Mouse (Mus musculus) inflammation-experienced regulatory T-cells, adult 6 months (primary cell): ENCODE data around the gene Apobr. TPM values are rescaled to one million over a fixed set of nuclear protein-coding genes. Genes with fewer than 3 reads are reported as not detected.

Experiments
- ATAC-seq: one replicate; pipeline ENCODE4 v1.8.0; 2017
- polyA plus RNA-seq, 3 experiments: library from polyadenylated mRNA; unstranded; fragments of 100-300 nt; shearing (Covaris generic); gene quantifications; one replicate each; pipeline ENCODE4 v1.2.1; 2017

The Apobr gene
- polyA plus RNA-seq = 1 to 10 TPM in 1 of 3 experiments, under 1 TPM in 1, not detected in 1; 0.23 to 2.3 TPM

DNA sequence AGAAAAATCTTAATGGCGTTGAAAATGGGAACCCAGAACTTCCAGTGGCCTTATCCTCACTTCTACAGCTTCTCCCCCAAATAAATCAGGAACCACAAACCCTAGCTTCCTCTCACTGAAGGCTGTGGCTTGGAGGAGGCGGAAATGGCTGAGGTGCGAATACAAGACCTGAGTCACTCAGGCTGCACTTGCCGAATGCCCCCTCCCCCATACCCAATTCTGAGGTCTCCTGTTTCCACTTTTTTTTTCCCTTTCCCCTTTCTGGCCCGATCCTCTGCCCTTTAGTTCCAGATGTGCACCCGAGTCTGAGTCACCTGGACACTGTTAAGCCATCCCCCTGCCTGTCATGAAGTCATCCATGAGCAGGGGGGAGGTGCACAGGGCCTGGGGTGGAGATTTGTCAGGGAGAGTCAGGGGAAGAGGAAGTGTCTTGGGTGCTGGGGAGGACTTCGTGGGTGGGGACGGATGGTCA, at the start of gene Apobr:
Apobr (plus strand) TSS at position 437 of the 472 bp plus-strand sequence.
- ATAC-seq = peak; percentile 56

DNA sequence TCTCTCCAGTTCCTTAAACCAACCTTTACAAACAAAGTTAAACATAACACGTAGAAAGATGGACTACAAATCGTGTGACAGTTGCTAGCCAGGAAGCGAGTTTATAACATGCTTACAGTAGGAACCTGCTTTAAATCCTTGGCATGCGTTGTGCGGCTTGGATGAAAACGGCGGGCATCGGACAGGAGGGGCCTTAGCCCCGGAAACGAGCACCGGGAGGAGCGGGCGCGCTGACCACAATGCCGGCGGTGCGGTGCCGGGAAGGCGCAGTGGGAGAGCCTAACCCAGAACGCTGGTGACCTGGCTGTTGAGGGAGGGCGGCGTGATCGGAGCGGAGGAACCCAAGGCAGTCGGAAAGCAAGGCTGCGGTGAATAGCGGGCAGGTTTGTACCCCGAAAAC, 49.0 kb upstream of the Apobr start:
- no peak for ATAC-seq

DNA sequence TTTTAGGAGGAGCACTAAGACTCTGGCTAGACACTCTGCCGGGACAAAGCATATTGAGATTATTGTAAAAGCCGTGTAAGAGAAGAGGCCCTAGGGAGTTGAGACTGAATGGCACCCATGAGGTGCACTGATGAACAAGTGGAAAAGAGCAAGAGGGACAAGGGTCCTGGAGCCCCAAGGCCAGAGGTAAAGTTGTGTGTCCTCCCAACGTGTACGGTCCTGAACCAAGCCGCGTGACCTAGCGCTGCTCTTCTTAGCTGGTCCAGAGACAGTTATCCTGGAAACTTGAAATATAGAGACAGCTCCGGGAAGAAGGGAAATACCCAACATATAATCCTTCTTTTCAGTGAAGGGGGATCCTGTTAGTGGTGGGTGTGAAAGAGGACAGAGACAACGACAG, 48.3 kb upstream of the Apobr start:
- no peak for ATAC-seq

DNA sequence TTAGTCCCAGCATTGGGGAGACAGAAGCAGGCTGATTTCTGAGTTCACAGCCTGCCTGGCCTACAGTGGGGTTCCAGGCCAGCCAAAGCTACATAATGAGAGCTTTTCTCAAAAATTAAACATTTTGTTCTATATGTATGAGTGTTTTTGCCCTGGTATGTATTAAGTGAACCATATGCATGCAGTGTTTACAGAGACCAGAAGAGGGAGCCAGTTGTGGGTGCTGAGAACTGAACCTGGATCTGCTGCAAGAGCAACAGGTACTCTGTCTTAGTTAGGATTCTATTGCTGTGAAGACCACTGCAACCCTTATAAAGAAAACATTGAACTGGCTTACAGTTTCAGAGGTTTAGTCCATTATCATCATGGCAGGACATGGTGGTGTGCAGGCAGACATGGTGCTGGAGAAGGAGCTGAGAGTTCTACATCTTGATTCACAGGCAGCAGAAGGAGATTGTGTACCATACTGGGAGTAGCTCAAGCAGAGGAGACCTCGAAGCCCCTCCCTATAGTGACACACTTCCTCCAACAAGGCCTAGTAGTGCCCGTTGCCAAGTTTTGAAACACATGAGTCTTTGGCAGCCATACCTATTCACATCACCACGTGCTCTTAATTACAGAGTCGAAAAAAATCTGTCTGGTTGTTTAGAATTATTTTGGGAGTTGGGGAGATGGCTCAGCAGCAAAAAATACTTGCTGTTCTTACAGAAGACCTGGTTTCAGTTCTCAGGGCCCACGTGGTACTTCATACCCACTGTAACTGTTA, 46.7 kb upstream of the Apobr start:
- ATAC-seq = no peak

DNA sequence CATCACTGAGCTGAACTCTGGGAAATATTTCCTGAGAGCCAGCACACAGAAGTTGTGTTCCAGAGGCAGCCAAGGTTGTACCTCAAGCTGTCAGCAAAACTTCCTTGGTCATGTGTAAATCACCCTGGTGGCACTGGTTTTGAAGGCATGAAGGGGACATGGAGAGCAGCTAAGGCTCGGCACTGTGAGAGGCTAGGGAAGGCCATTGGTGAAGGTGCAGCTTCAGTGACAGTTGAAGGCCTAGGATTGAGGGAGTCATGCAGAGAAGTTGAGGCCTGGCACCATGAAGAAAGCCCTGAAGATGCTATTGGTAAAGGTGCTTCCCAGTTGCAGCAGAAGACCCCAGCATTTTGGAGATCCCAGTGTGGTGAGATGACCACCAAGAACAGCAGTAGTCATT, 43.1 kb upstream of the Apobr start:
- no peak for ATAC-seq

DNA sequence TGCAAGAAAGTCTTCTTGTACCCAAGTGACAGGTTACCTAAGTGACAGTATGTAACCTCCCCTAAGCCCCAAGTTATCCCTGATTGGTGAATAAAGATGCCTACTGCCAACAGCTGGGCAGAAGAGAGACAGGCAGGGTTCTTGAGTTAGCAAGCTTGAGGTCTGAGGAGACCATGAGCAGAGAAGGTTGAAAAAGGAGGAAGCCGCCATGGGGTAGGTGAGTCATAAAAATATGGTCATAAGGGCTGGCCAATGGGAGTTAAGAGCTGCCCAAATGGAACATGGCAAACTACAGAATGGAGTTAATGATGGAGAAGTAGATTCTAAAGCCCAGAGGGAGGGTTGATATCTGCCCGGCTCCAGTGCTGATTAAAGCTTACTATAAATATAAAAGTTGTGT, 39.1 kb upstream of the Apobr start:
- ATAC-seq = no peak

DNA sequence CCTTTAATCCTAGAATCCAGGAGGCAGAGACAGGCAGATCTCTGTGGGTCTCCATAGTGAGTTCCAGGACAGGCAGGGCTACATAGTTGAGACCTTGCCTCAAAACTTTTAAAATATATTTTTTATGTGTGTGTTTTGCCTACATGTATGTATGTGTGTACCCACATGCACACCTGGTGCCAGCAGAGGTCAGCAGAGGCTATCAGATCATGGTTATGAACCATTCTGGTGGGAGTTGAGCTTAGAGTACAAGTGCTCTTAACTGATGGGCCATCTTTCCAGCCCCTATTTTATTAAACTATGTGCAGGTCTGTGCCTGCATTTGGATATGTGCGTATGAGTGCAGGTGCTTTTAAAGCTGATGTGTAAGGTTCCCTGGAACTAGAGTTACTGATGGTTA, 29.9 kb upstream of the Apobr start:
- no peak for ATAC-seq

DNA sequence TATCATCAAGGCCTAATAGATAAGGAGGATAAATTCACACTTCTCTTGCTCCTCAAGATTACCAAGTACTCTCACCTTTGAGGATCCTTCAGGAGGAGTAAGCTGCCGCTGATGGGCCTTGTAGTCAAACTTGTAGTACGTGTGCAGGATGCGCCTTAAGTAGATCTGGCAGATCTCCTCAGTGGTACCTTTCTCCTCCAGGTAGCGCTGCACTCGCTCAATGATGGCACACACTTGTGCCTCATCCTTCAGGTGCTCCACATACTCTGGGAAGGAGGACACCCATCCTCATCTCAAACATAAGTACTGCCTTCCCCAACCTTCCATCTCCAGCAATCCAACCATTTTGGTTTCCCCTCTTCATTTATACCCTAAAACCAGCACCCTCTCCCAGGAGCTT, 28.1 kb upstream of the Apobr start:
- no peak for ATAC-seq

DNA sequence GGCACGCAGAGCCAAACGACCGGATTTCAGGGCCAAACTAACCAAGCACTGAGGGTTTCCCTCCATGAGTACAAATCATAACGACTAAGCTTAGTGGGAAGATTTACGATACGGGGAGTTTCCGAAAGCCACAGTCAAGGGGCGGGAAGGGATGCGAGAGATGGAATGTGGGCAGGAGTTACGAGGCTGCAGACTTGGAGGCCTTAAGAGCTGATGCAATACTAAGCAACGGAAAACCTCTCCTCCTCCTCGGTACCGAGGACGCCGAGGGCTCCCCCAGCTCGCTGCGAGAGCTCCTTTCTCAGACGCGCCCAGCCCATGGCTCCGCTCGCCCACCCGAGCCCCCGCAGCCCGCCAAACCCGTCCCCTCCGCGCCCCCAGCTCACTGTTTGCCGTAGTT, 19.0 kb upstream of the Apobr start:
- no peak for ATAC-seq

DNA sequence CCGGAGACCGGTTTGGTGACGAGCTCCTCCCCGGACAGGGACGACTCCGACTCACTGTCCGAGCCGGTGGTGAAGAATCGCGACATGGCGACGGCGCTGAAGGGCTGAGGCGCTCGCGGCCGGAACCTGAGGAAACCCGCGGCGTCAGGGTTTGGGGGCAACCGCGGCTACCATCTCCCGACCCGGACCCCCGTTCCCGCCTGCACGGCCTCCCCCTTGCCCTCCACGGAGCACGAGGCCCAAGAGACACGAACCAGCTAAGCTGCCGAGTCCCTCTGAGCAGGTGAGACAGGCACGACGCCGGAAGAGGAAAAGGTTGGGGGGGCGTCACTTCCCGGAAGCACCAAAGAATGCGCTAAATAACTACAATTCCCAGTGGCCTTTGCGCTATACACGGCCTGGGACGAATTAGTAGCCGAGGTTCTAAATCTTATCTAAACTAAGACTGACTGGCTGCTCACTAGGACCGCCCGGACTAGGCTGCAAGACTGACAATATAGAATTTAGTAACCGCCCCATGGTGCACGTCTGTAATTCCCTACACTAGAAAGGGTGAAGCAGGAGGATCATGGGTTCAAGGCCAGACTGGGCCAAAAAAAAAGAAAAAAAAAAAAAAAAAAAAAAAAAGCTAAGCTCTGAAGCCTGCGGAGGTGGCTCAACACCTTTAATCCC, 18.5 kb upstream of the Apobr start, which contains the start of gene Eif3c:
Eif3c (minus strand) TSS at position 318 of the 672 bp plus-strand sequence.
- peak; percentile 97 for ATAC-seq

DNA sequence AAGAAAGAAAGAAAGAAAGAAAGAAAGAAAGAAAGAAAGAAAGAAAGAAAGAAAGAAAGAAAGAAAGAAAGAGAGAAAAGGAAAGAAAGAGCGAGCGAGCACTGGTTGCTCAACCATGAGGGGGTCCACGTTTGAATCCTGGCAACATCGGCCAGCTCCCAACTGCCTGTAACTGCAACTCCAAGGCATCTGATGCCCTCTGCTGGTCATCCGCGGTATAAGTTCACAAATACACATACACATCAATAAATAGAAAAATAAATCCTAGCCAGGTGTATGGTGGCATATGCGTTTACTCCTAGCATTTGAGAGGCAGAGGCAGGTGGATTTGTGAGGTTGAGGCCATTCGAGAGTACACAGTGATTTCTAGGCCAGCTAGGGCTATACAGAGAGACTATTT, 7.8 kb upstream of the Apobr start:
- ATAC-seq = no peak

DNA sequence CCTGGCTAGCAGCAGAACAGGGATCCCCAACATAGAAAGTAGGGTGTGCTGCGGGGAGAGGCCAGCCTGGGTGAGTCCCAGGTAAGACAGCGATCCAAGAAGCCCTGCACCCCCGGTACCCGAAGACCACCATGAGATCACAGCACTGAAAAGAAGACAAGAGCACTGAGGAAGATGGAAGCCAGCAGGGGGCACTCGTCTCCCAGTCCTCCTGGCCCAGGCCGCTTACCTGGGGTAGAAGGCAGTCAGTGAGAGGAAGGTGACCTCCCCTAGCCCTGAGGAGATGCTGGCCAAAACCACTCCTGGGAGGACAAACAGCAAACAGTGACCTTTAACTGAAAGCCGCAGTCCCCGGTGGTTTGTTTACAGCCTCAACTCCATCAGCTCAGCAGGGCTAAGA, 5.6 kb upstream of the Apobr start:
- ATAC-seq = no peak

DNA sequence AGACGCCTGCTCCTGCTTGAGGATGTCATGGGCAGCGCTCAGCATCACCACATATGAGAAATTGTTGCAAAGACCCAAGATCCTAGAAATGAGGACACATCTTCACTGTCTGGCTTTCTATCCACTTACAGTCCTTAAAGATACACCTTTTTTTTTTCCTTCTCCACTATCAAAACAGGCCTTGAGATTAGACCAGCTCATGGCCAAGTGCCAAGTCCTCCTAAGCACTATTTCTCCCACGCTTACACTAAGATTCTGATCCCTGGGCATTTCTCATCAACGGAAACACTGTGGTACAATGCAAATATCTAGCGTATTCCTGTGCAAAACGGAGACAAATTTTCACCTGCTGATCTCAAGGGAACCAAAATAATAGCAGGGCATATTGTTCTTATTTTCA, 3.1 kb upstream of the Apobr start:
- ATAC-seq = no peak

DNA sequence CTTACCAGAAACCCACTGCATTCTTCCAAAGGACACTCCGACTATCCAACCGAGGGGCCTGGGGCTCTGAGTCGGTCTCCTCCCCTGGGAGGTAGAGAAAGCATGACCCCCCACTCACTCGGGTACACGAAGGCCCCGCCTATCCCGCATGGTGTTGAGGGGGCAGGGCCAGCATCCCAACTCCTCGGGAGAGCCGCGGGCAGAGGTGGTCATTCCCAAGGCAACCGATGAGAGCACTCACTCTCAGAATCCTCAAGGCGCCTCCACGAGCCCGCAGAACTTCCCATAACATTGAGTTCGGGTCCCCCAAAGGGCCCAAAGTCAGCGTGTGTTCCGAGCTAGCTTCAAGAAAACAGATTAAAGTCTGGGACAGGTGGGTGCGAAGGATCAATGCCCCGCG, 2.0 kb upstream of the Apobr start:
- no peak for ATAC-seq

DNA sequence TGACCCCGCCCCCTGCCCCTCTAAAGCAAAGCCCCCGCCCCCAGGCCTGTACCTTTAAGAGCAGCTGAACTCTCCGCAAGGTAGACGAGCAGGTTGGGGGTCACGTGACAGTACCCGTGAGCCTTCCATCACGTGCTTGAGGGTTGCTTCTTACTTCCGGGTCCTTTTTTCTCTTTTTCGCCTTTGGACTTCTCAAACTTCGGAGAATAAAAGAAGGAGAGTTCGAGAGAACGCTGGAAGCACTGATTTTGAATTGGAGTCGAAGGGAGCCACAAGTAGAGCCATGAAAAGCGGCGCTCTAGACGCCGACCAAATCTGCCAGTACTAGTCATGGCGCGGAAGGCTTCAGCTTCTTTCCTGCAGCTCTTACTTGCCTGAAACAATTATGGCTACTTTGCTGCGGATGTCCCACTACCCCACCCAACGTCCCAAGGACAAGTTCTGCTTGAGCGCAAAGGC, 1.5 kb upstream of the Apobr start:
- ATAC-seq = peak; percentile 82

DNA sequence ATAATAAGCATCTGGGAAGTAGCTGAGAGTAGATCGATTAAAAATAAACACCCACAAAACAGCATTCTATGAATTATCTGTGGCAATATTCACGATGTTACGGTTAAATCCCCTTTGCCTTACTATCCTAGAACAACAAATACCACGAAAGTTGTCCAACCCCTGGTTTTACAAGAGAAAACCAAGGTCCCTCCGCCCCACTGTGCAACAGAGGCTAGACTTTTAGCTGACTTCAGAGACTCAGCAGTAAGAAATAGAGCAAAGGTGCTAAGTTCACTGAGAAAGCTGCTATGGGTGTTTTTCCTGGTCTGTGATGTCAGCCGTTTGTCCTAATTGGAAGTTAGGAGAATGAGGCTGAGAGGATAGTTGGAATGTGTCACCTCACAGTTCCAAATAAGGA, 981 bp upstream of the Apobr start:
- ATAC-seq = no peak

DNA sequence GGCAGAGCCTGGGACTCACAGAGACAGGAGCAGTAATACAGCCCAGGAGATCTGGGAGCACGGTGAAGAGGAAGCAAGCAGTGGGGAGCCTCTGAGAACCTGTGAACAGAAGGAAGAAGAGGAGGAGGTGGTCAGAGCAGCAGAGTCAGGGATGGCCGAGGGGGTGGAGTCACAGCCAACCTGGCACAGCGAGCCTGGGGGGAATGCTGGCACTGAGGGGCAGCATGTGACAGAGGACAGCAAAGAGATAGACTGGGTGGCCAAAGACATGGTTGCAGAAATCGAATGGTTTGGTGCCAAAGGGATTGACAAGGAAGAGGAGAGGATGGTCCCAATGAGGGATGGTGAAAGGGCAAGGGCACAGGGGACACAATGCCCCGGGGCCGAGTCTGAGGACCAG, 975 bp downstream of the Apobr start, which contains the start of gene Cln3:
Cln3 (minus strand) TSS at position 101 of the 400 bp plus-strand sequence.
- no peak for ATAC-seq

DNA sequence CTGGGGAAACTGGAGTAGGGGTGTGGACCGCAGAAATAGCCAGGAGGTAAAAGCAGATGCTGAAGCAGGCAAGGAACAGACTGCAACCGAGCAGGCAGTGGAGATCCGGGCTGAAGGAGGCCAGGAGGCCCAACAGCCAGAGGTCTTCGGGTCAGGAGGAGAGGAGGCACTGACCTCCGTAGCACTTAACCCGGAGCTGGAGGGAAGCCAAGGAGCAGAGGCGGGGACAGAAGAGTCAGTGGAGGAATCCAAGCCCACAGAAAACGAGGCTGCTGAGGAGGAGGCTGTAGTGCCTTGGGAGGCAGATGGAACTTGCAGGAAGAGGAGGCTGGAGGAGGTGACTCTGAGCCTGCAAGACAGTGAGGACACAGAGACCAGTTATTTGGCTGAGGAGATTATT, 2.1 kb downstream of the Apobr start:
- ATAC-seq = no peak

DNA sequence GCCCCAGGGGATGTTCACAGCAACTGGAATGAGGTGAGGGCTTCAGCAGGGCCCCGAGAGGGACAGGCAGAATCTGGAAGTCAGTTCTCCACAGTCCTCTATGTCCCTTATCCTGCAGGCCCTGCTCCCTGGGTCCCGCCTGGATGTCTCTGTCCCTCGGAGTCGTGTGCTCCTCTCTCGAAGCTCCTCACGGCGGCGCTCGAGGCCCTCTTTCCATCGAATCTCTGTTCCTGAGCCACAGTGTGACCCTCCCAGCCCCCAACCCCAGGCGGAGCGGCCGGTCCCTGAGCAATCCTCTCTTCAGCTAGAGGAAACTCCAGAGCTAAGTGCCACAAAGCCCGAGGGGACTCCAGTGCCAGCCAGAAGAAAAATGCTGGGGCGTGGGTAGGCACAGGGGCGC, 3.0 kb downstream of the Apobr start:
- no peak for ATAC-seq

DNA sequence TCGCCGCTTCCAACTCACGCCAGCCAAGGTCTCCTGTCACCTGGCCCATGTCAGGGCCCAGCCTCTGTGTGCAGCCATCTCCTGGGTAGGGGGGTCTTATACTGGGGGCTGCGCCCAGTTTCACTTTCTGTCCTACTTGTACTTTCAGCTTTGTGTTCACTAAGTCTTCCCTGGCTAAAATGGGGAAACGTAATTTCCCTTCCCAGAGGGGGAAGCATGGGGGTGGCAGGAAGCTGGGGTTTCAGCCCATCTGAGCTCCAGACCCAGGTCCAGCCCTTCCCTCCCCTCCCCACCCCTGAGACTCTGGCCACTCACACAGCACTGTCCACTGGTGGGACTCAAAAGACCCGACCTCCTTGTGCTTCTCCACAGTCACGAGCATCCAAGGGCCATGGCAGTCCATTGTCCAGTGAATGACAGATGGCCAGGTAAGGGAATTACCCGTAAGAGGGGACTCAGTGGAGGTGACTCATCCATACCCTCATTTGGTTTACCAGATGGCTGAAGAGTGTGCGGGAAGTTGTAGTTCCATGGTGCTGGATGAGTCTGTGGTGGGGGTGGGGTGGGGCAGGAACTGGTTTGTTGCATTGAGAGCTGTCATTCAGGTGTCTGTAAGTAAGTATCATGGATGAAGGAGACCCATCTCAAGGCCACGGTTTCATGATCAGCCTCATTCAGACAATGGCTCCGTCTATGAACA, 10.3 kb downstream of the Apobr start, which contains the start of gene Il27:
Il27 (minus strand) TSS at position 80 of the 700 bp plus-strand sequence.
- ATAC-seq = no peak

DNA sequence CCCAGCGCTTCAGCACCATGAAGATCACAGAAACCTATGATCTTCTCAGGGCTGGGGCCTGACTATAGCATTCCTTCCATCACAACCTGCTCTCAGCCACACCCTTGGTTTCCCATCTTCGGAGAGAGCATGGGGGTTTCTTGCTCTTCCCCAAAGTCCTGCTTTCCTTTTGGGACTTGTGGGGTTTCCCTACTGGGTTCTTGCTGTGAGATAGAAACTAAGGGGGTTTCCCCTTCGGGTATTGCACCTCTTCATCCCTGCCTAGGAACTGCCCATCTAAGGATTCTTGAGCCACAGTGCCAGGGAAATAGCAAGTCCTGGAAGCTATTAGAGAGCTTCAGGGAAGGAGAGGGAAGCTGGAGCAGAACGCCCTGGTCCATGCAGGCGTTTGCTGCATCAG, 11.1 kb downstream of the Apobr start:
- ATAC-seq = no peak

DNA sequence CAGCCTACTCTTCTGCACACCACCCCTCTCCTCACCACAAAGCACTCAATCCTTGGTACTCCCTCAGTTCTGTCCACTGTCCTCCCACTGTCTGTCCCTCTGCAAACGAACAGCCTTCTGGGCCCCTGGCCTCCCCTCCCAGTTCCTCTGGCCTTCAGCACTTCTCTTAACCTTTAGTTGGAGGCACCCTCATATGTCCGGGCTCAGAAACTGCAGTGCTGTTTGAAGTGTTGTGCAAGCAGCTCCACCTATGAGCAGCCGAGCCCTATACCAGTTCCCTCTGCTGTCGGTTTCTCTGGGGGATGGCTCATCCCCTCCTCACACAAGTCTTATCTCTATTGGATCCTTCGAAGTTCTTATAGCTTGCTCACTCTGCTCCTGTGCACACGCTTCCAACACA, 11.7 kb downstream of the Apobr start:
- ATAC-seq = no peak

DNA sequence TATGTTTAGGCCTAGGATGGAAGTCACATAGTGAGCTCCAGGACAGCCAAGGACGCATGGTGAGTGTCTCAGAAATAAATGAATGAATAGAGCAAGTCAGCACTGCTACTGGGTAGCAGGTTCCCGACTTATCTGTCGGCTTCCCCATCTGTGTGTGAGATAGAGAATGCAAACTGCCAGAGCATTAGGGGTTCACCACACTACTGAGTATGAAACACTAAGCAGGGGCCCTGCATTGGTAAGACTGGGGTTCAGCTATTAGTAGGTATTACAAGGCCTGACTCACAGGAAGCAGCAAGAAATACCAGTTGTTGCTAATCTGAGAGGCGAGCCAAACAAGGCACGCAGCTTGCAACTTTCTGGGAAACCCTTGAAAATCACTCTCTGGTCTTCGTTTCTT, 14.2 kb downstream of the Apobr start:
- ATAC-seq = no peak
